Mouse (Mus musculus): ENCODE measurements around the gene Sgca. TPM values are rescaled to one million over a fixed set of nuclear protein-coding genes. Genes with fewer than 3 reads are reported as not detected.

Sgca gene
- total RNA-seq, 2 experiments from 2014 or later = 67.0 to 89.1 TPM

Other genes starting within 250 kb of the Sgca start
- 1 to 10 TPM in 1 of 2 experiments, under 1 TPM in 1; 0.97 to 1.4 TPM for gene Cdc34b, start 234.5 kb downstream of the Sgca start, total RNA-seq (2021)
- not detected for gene Tmem92, start 193.6 kb downstream of the Sgca start, total RNA-seq (2021)
- 100 to 1,000 TPM; 861 to 965 TPM for gene Col1a1, start 40.1 kb downstream of the Sgca start, total RNA-seq (2021)
- not detected for gene Hils1, start 8.7 kb downstream of the Sgca start, total RNA-seq (2021)
- 10 to 100 TPM; 45.3 to 46.3 TPM for gene Ppp1r9b, start 14.7 kb upstream of the Sgca start, total RNA-seq (2021)
- gene Samd14, start 33.6 kb upstream of the Sgca start, total RNA-seq (2021) = 1 to 10 TPM; 9.1 to 9.5 TPM
- 100 to 1,000 TPM; 178 to 200 TPM for gene Pdk2, start 65.0 kb upstream of the Sgca start, total RNA-seq (2021)
- 10 to 100 TPM; 16.1 to 16.4 TPM for gene Itga3, start 100.5 kb upstream of the Sgca start, total RNA-seq (2021)
- not detected for gene Dlx3, start 143.8 kb upstream of the Sgca start, total RNA-seq (2021)
- gene Dlx4, start 169.9 kb upstream of the Sgca start, total RNA-seq (2021) = not detected